Mouse (Mus musculus) adrenal gland (tissue): ENCODE measurements around the gene Pnpla7.

Source experiments
- intact Hi-C: fragments of 180-260 bp; cut with DNase I; formaldehyde crosslinking; loops from one replicate; pipeline ENCODE4 v1.15.1; 2025
- microRNA-seq, 2 experiments: library from miRNA; unstranded; fragments of <30 nt; microRNA quantifications; one replicate each; pipeline ENCODE4; 2019

Pnpla7 gene

GRCm38 (mm10) chr2:25065537-25065936 is 89.7 kb downstream of the Pnpla7 start:
- intact Hi-C loops, result no loop called here

- intact Hi-C loops, result no loop called here
Measured at GRCm38 (mm10) chr2:25066552-25066951, 90.7 kb downstream of the Pnpla7 start.

GRCm38 (mm10) chr2:25069537-25069936 is 93.7 kb downstream of the Pnpla7 start:
- intact Hi-C loops, result no loop called here

- intact Hi-C loops, result no loop called here
Measured at GRCm38 (mm10) chr2:25072398-25072797, 96.6 kb downstream of the Pnpla7 start.

- intact Hi-C loops, result no loop called here
Measured at GRCm38 (mm10) chr2:25075506-25075905, 99.7 kb downstream of the Pnpla7 start.

GRCm38 (mm10) chr2:25078967-25079366 is 103.1 kb downstream of the Pnpla7 start:
- intact Hi-C loops, result no loop called here

GRCm38 (mm10) chr2:25080076-25080475 is 104.2 kb downstream of the Pnpla7 start, which contains the start of gene Entpd8:
Gene Entpd8, plus strand, starts transcription at chr2:25080304.
- intact Hi-C loops, result no loop called here

- intact Hi-C loops, result no loop called here
Measured at GRCm38 (mm10) chr2:25083697-25084096, 107.9 kb downstream of the Pnpla7 start.

GRCm38 (mm10) chr2:25085571-25085970 is 109.7 kb downstream of the Pnpla7 start:
- intact Hi-C loops, result no loop called here

GRCm38 (mm10) chr2:25087842-25088241 is 112.0 kb downstream of the Pnpla7 start:
- intact Hi-C loops, result no loop called here

- intact Hi-C loops, result no loop called here
Measured at GRCm38 (mm10) chr2:25088636-25089035, 112.8 kb downstream of the Pnpla7 start.

GRCm38 (mm10) chr2:25094785-25095108 is 118.9 kb downstream of the Pnpla7 start:
- intact Hi-C loops, result loop anchor here (10.0 kb wide), 1 partner anchor 220 kb away; the partner anchor contains the start of gene Grin1

GRCm38 (mm10) chr2:25095109-25095850 is 119.4 kb downstream of the Pnpla7 start, which contains the start of gene Noxa1:
Gene Noxa1, minus strand, starts transcription at chr2:25095149.
- intact Hi-C loops, result loop anchor here (10.0 kb wide), 1 partner anchor 220 kb away; the partner anchor contains the start of gene Grin1

- intact Hi-C loops, result loop anchor here (10.0 kb wide), 1 partner anchor 217 kb away; the partner anchor contains the start of gene Grin1
Measured at GRCm38 (mm10) chr2:25098005-25098615, 122.3 kb downstream of the Pnpla7 start.

- intact Hi-C loops, result loop anchor here (10.0 kb wide), 1 partner anchor 216 kb away; the partner anchor contains the start of gene Grin1
Measured at GRCm38 (mm10) chr2:25098956-25099355, 123.1 kb downstream of the Pnpla7 start.

GRCm38 (mm10) chr2:25099703-25100102 is 123.9 kb downstream of the Pnpla7 start:
- intact Hi-C loops, result loop anchor here (10.0 kb wide), 1 partner anchor 215 kb away; the partner anchor contains the start of gene Grin1

Small RNA genes lying within 50 kb of the gene (microRNA-seq; reads per million reads assigned to microRNA genes)
- gene Gm22875 (0 reads per million in 2 experiments), gene Gm24328 (0 reads per million in 2 experiments), gene Mir7664 (0 to 0.11 reads per million in 2 experiments)
